Mouse (Mus musculus) spleen, adult 2 months (tissue): Measurements from ENCODE around the gene Gm7073.

Experiments
- CTCF ChIP-seq: fragments of 200-500 bp; IDR thresholded peaks from 2 replicates; pipeline ENCODE4 v1.5.1; 2011; ENCODE audit warnings: mild to moderate bottlenecking, inconsistent platforms; ENCODE audit not compliant: insufficient read depth, insufficient read length, insufficient replicate concordance; ENCODE audit errors: extremely low read depth
- POLR2A ChIP-seq: fragments of 200-500 bp; IDR thresholded peaks from 2 replicates; pipeline ENCODE4 v1.6.1; 2011; ENCODE audit warnings: low read depth, low read length, inconsistent platforms

DNA sequence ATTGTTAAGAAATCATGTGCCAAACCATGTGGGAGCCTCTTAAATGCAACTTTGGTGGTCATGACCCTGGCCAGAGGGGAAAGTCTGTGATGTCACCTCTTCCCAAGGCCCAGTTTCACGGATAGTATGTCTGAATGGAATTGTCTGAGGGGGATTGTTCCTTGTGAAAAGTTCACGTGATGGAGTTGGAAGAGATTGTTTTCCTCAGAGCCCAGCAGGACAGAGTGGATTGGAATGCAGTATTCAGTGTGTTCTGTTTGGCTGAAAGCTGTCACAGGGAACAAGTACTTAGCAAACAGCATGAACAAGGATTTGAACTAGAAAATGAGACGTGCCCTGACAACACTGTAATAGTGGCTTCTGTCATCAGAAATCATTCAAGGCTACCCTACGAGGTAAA, 16.2 kb upstream of the Gm7073 start:
- TF ChIP-seq POLR2A = no peak
- TF ChIP-seq CTCF = no peak
